Mouse (Mus musculus) embryonic facial prominence, embryonic 10.5 days (tissue): Measurements from ENCODE around the gene Sf3a2. TPM values are rescaled to one million over a fixed set of nuclear protein-coding genes. Genes with fewer than 3 reads are reported as not detected.
A peak's percentile ranks its signal among the peaks of the same experiment; 100 is the strongest.

ENCODE experiments used
- DNase-seq: peaks from one replicate; pipeline ENCODE4 v3.0.0-alpha.2; 2017; ENCODE audit warnings: low spot score
- H3K27ac ChIP-seq: fragments of 300-500 bp; sonication (generic); replicated peaks from 2 replicates; pipeline ENCODE4 v1.5.1; 2016; ENCODE audit warnings: mild to moderate bottlenecking
- H3K27me3 ChIP-seq: fragments of 300-500 bp; sonication (generic); replicated peaks from 2 replicates; pipeline ENCODE4 v1.6.1; 2016; ENCODE audit warnings: low read depth, mild to moderate bottlenecking; ENCODE audit not compliant: poor library complexity, severe bottlenecking
- H3K36me3 ChIP-seq: fragments of 300-500 bp; sonication (generic); replicated peaks from 2 replicates; pipeline ENCODE4 v1.6.1; 2016; ENCODE audit warnings: mild to moderate bottlenecking, moderate library complexity
- H3K4me1 ChIP-seq: fragments of 300-500 bp; sonication (generic); 2 replicates; pipeline ENCODE4 v1.6.1; 2016
- H3K4me3 ChIP-seq: fragments of 300-500 bp; sonication (generic); 2 replicates; pipeline ENCODE4 v1.5.1; 2016; ENCODE audit warnings: mild to moderate bottlenecking, moderate library complexity
- H3K9me3 ChIP-seq: fragments of 300-500 bp; sonication (generic); 2 replicates; pipeline ENCODE4 v1.6.1; 2016; ENCODE audit warnings: mild to moderate bottlenecking
- WGBS: fragments of 180-500 bp; shearing (Covaris S2); methylation state at CpG from one replicate; pipeline ENCODE4 v1.1.7; 2016; 5-methylcytosine and 5-hydroxymethylcytosine counted together
- polyA plus RNA-seq: library from polyadenylated mRNA; unstranded; fragments of >200 nt; fragmentation: Nextera tagmentation; extraction: Ambion mirVana; gene quantifications from 2 replicates; pipeline ENCODE4 v1.2.1, GENCODE M21; 2016

The Sf3a2 gene
- polyA plus RNA-seq = 114 and 127 TPM in 2 replicates

DNA sequence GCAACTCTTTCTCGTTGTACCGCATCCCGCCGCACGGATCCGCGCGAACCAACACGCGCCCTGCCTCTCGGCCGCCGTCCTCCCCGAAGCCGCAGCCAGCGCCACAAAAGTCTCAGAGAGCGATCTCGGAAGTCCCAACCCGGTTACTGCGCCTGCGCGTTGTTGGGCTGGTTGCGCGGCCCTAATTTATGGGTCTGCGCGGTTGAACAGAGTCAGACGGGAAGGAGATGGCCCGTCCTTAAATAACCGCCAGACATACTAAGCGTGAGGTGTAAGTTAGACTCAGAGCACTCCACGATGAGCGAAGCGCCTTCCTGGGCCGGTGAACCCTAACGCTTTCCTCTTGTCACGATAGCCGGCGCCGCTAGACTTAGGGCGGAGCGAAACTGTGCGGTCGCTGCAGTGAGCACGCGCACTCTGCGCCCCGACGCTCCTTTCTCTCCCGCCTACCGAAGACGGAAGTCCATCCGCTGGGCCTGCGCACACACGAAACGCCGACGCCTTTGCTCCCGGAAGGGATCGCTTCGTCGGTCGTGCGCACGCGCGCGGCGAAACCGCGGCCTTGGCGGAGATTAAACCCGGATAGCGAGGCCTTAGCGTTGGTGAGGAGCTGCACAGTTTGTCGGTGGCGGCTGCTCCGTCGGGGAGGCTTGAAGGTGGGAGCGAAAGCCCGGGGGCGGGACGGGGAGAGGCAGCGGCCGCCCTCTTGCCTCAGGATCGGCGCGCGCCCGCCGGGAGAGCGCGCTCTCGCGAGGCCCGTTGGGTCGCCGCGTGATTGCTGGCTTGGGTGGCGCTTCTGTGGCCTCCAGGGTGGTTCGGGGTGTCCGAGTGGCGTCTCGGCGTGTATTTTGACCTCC is at the start of gene Sf3a2, which contains the start of gene Plekhj1:
TSS of gene Sf3a2 (plus strand) at position 49 of the 857 bp plus-strand sequence.
TSS of gene Plekhj1 (minus strand) at position 477 of the 857 bp plus-strand sequence.
- H3K9me3 ChIP-seq = no peaks in the 10 kb centered on the region
- under 1% methylated on average over 104 of the region's 104 CpGs for WGBS
- DNase-seq = peak; percentile 96
- peak within 1 kb of the TSS; percentile 86 for H3K4me3 ChIP-seq
- peak within 1 kb of the TSS; percentile 98 for H3K27ac ChIP-seq
- peaks cover 71% of the 10 kb centered on the region for H3K36me3 ChIP-seq
- no peaks in the 10 kb centered on the region for H3K27me3 ChIP-seq
- H3K4me1 ChIP-seq = peaks cover 35% of the 10 kb centered on the region

DNA sequence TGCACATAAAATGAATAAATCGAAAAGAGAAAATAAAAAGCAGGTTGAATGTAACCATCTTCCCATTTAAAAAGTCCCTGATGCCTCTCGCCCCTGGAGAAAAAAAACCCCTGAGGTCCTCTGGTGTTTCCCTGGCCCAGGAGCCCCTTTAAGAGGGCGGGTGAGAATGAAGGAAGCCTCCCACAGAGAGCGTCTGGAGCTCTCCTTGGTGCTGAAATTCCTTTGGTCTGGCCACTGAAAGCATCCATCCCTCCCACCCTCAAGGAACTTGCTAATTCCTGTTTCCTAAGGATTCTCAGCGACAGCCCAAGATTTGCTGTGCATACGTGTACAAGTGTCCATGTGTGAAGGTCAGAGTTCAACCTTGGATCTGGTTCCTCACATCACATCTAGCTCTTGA is 49.4 kb upstream of the Sf3a2 start:
- peaks cover 26% of the 10 kb centered on the region for H3K4me1 ChIP-seq
- no peak overlapping the region for H3K4me3 ChIP-seq
- peak; percentile 77 for DNase-seq
- no peaks in the 10 kb centered on the region for H3K36me3 ChIP-seq
- H3K27ac ChIP-seq = no peak overlapping the region
- WGBS = 9% methylated on average over 6 of the region's 6 CpGs
- H3K9me3 ChIP-seq = no peaks in the 10 kb centered on the region
- no peaks in the 10 kb centered on the region for H3K27me3 ChIP-seq

DNA sequence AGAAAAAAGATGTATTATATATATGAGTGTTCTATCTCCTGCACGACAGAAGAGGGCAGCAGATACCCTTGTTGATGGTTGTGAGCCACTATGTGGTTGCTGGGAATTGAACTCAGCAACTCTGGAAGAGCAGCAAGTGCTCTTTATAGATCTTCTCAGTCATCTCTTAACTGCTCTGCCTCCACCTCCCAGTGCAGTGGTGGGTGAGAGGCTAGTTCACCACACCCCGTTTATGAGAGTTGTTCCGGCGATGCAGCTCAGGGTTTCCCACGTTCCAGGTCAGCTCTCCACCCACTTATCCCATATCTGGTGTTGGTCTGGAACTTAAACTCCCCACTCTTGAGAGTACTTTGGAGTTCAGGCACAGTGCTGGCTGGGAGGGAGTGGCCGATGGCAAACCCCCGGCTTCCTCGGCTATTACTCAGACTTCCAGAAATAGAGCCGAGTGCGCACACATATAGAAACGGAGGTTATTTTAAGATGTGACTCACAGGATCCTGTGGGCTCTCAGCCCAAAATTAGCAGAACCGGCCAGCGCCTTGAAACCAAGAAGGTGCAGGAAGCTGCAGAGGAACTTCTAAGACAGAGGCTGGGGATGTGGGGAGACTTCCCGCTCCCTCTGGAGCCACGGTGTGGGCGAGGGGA is 46.7 kb upstream of the Sf3a2 start:
- Histone ChIP-seq H3K27me3 (no peaks in the 10 kb centered on the region), H3K36me3 (no peaks in the 10 kb centered on the region), H3K4me1 (peaks cover 35% of the 10 kb centered on the region), H3K4me3 (peak overlapping the region; percentile 48), H3K27ac (no peak overlapping the region; the same call in 1 of the 2 replicates), H3K9me3 (no peaks in the 10 kb centered on the region)
- 14% methylated on average over 16 of the region's 16 CpGs for WGBS
- no peak for DNase-seq

DNA sequence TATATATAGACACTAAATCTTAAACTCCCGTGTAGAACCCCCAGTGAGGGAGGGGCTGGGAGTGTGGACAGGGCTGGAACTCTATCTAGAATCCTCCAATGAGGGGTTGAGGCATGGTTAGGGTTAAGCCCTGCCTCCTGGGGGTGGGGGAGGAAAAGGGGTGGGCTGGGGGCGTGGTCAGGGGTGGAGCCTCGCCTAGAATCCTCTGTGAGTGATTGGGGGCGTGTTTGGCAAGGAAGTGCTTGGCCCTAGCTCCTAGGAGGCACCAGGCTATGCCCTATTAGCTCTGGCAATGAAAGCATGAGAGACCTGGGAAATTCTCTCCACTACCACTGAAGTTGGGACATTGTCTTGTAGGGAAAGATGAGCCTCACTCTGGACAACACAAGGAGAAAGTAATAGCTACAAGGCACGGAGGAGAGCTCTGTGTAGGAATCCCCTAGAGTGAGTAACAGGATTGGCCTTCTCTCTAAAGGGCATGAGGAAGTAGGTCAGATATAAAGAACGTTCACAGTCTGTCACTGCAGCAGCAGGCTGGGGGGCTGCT is 45.8 kb upstream of the Sf3a2 start:
- peak overlapping the region; percentile 48 for H3K4me3 ChIP-seq

DNA sequence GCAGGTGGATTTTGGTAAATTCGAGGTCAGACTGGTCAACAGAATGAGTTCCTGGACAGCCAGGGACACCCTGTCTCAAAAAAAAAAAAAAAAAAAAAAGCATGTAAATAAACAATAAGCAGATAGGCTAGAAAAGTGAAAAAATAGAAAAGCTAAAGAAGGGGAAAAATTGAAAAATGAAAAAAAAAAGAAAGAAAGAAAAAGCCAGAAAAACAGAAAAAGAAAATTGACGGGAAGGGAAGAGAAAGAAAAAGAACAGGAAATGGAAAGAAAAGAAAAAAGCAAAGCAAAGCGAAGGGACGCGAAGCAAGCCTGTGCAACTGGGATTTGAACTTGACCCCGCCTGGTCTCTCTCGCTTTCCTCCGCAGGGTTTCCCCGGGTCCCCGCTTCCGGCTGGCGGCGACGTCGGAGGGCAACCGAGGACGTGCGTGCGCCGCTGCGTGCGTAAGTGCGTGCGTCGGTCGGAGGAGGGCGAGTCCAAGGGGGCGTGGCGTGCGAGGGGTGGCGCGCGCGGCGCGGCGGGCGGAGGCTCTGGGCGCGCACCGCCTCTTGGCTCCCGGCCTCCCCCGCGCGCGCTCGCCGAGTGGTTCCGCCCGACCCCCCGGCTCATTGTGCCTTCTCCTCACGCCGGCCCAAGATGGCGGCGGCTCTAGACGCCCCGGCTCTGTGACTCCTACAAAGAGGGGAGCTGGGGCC is 43.3 kb upstream of the Sf3a2 start, which contains the start of gene Dot1l:
TSS of gene Dot1l (plus strand) at position 613 of the 697 bp plus-strand sequence.
- Histone ChIP-seq H3K4me1 (peaks cover 63% of the 10 kb centered on the region), H3K9me3 (no peaks in the 10 kb centered on the region), H3K27me3 (no peaks in the 10 kb centered on the region), H3K27ac (peak within 1 kb of the TSS; percentile 99), H3K36me3 (no peaks in the 10 kb centered on the region), H3K4me3 (peak within 1 kb of the TSS; percentile 99)
- 1% methylated on average over 57 of the region's 57 CpGs for WGBS
- peak; percentile 99 for DNase-seq

More for the DNA sequence above, 45.8 kb upstream of the Sf3a2 start:
- WGBS = 7% methylated on average over 6 of the region's 6 CpGs
- Histone ChIP-seq H3K4me1 (peaks cover 44% of the 10 kb centered on the region), H3K36me3 (no peaks in the 10 kb centered on the region), H3K27me3 (no peaks in the 10 kb centered on the region), H3K27ac (no peak overlapping the region; the same call in 1 of the 2 replicates), H3K9me3 (no peaks in the 10 kb centered on the region)
- DNase-seq = peak; percentile 92

DNA sequence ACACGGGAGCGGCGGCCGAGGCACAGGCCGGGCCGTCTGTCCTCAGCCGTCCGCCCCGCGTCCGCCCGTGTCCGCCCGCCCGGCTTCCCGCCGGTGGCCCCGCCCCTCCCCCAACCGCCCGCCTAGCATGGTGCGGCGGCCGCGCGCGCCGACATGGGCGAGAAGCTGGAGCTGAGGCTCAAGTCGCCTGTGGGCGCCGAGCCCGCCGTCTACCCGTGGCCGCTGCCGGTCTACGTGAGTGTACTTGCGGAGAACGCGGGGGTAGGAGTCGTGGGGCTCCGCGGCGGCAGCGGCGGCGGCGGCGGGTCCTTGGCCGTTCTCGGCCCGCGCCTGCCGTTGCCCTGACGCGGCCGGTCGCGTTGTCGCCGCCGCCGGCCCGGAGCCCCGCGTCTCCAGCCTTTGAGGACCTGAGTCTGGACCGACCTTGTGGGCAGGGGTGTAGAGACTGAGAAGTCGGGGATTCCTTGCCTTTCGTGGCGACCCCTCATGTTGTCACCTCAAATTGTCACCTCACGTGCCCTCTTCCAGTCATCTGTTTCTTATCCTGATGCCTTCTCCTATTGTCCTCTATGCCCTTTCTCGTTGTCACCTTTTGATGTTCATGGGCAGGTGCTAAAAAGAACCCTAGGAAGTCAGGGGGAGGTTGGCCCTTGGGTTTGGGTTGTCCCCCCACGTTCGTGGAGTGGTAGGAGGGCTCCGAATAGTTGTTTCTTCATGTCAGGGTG is 42.5 kb upstream of the Sf3a2 start:
- Histone ChIP-seq H3K27me3 (no peaks in the 10 kb centered on the region), H3K4me1 (peaks cover 64% of the 10 kb centered on the region), H3K36me3 (no peaks in the 10 kb centered on the region), H3K4me3 (peak overlapping the region; percentile 99), H3K27ac (peak overlapping the region; percentile 99), H3K9me3 (no peaks in the 10 kb centered on the region)
- no peak for DNase-seq
- WGBS = 1% methylated on average over 75 of the region's 75 CpGs

DNA sequence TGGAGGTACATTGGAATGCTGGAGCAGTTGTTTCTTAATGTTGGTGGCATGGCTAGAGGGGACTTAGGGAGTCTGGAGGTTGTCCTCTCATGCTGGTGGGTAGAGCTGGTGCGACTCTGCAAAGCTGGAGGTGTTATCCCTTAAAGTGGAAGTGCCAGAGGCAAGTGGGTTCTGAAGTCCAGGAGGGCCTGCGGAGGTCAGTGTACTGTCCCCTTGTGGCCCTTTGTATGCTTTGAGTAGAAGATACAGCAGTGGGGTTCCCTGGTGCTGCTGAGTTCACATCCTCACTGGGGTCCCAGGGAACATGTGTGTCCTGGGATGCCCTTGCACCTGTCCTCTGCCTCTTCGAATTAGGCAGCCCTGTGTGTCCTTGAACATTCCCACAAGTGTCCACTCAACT is 41.9 kb upstream of the Sf3a2 start:
- WGBS = 32% methylated on average over 3 of the region's 3 CpGs
- no peaks in the 10 kb centered on the region for H3K36me3 ChIP-seq
- H3K4me1 ChIP-seq = peaks cover 70% of the 10 kb centered on the region
- no peaks in the 10 kb centered on the region for H3K27me3 ChIP-seq
- peak overlapping the region; percentile 99 for H3K4me3 ChIP-seq
- DNase-seq = no peak
- H3K27ac ChIP-seq = peak overlapping the region; percentile 99
- no peaks in the 10 kb centered on the region for H3K9me3 ChIP-seq

DNA sequence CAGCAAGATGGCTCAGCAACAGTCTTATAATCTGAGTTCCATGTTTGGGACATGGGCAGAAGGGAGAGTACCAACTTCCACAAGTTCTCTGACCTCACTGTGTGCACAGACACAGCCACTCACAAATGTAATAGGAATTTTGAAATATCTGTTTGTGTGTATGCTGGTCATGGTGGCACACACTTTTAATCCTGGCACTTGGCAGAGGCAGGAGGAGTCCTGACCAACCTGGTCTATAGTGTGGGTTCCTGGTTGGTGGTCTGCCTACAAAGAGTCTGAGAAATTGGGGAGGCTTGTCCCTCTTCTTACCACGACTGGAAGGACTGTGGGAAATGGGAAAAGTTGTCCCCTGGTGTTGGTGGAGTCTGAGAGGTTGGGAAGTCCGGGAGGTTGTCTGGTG is 41.5 kb upstream of the Sf3a2 start:
- WGBS = 72% methylated on average over 2 of the region's 2 CpGs
- DNase-seq = no peak
- no peaks in the 10 kb centered on the region for H3K9me3 ChIP-seq
- H3K27ac ChIP-seq = peak overlapping the region; percentile 99; the same call in 1 of the 2 replicates
- H3K27me3 ChIP-seq = no peaks in the 10 kb centered on the region
- H3K4me1 ChIP-seq = peaks cover 69% of the 10 kb centered on the region
- H3K4me3 ChIP-seq = peak overlapping the region; percentile 99
- H3K36me3 ChIP-seq = no peaks in the 10 kb centered on the region

DNA sequence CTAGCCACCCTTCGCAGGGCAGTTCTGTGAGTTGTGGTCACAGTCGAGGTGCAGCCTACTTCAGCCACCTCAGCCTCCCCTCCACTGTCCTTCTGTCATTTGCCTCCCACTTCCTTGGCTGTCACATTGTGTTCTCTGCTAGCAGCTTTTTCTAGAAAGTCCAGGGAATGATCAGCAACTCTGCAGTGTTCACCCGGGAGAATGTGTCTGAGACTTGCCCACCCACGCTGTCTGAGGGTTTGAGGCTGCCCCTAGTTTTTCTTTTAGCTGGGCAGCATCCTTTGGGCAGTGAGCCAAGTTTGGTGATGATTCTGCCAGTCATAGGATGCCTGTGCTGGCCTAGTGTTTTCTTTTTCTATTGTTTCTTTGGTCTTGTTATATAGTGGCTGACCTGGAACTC is 41.0 kb upstream of the Sf3a2 start:
- Histone ChIP-seq H3K4me3 (peak overlapping the region; percentile 99), H3K36me3 (no peaks in the 10 kb centered on the region), H3K4me1 (peaks cover 68% of the 10 kb centered on the region), H3K9me3 (no peaks in the 10 kb centered on the region), H3K27me3 (no peaks in the 10 kb centered on the region), H3K27ac (no peak overlapping the region)
- DNase-seq = no peak
- WGBS = 76% methylated on average over 4 of the region's 4 CpGs

DNA sequence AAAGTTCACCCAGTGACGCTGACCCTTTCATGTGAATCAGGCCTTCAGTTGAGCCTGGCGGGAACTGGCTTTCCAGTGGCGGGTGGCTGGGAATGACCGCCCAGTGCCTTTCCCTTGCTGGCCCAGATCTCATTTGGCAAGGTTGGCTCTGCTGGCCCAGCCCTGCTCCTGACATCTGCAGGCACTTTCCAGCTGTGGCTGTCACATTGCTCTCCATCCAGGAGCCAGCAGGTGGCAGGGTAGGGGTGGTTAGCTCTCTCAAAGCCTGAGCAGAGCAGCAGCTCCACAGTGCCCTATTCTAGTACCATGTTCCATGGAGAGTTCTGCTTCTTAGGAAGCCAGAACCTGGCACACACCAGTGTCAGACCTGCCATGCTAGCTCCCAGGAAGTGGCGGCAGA is 40.3 kb upstream of the Sf3a2 start:
- H3K4me3 ChIP-seq = peak overlapping the region; percentile 99
- H3K36me3 ChIP-seq = peaks cover 3% of the 10 kb centered on the region
- H3K4me1 ChIP-seq = peaks cover 62% of the 10 kb centered on the region
- H3K27me3 ChIP-seq = no peaks in the 10 kb centered on the region
- no peak overlapping the region for H3K27ac ChIP-seq
- 31% methylated on average over 5 of the region's 5 CpGs for WGBS
- peak; percentile 74 for DNase-seq
- H3K9me3 ChIP-seq = no peaks in the 10 kb centered on the region

DNA sequence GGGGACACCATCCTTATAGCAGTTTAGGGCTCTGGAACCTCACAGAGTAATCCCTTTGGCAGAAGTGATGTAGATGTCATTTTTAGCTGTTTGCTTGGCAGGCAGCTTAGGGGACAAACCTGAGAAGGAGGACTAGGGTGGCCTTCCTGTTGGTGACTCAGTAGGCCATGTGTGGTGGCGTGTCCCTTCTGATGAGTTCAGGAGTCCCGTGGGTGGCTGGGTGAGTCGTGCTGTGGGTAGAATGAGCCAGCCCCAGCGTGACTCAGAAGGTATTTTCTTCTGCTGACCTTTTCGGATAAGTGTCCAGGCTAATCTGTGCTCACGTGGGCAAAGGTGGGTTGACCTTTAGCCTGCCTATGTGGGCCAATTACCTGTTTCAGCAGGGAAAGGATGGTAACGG is 39.3 kb upstream of the Sf3a2 start:
- Histone ChIP-seq H3K36me3 (peaks cover 12% of the 10 kb centered on the region), H3K4me1 (peaks cover 64% of the 10 kb centered on the region), H3K4me3 (no peak overlapping the region), H3K9me3 (no peaks in the 10 kb centered on the region), H3K27ac (no peak overlapping the region), H3K27me3 (no peaks in the 10 kb centered on the region)
- 81% methylated on average over 7 of the region's 7 CpGs for WGBS
- no peak for DNase-seq
